Mouse (Mus musculus) spleen, postnatal 0 days (tissue): ENCODE results near the gene Mecp2. TPM values are rescaled to one million over a fixed set of nuclear protein-coding genes. Genes with fewer than 3 reads are reported as not detected.

Source experiments
- microRNA counts: library from miRNA; unstranded; fragments of <30 nt; microRNA quantifications from one replicate; lab custom pipeline; 2015
- polyA plus RNA-seq: library from polyadenylated mRNA; unstranded; fragments of >200 nt; fragmentation: Nextera tagmentation; extraction: Ambion mirVana; gene quantifications from 2 replicates; pipeline ENCODE4 v1.2.1, GENCODE M21; 2015

The Mecp2 gene
- 8.1 and 9.0 TPM in 2 replicates for polyA plus RNA-seq

DNA sequence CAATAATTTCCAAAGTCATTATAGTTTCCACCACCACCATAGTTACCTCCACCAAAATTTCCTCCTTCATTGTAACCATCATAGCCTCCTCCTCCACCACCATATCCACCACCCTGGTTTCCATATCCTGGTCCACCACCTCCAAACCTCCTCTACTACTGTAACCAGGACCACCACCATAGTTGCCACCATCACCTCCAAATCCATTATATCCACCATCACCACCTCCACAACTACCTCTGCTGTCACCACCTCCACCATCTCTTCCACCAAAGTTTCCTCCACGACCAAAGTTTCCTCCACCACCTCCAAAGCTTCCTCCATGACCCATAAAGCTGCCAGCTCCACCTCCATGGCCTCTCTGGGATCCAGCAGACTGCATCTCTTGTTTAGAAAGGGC, at the start of gene Mecp2:
Gene Mecp2, minus strand, starts transcription at position 101 of the 400 bp plus-strand sequence.

DNA sequence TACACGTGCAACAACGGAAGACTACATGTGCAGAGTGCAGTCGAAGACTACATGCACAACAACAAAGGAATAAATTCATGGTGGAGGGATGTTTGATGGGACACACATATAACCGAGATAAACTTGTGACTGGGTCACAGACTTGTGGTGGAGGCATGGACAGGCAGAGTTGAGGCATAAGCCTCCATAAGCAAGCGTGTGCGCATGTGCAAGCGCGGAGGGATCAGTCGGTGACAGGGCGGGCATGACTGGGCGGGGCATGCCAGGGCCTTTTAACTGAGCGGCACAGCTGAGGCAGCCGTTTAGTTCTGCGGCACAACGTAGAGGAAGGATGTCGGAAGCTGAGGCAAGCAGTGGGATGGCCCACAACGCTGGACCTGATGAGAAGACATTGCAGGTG, 41.8 kb upstream of the Mecp2 start, which contains the start of gene Tktl1:
Gene Tktl1, plus strand, starts transcription at position 301 of the 400 bp plus-strand sequence.

DNA sequence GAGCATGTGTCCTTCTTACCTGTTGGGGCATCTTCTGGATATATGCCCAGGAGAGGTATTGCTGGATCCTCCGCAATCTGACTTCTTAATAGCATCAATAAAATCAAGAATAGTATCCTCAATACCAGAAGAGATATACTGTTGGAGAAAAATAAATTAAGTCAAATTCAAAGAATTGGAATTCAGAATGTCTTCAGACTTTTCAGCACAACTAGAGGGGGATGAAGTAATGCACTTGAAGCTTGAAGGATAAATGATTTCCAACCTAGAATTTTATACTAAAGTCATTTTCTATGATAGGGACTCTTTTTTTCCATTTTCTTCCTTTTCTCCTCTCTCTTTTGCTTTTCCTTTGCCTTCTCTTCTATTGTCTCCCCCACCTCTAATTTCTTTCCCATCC, 32.6 kb upstream of the Mecp2 start, which contains the start of gene Tex28:
Gene Tex28, minus strand, starts transcription at position 101 of the 400 bp plus-strand sequence.

DNA sequence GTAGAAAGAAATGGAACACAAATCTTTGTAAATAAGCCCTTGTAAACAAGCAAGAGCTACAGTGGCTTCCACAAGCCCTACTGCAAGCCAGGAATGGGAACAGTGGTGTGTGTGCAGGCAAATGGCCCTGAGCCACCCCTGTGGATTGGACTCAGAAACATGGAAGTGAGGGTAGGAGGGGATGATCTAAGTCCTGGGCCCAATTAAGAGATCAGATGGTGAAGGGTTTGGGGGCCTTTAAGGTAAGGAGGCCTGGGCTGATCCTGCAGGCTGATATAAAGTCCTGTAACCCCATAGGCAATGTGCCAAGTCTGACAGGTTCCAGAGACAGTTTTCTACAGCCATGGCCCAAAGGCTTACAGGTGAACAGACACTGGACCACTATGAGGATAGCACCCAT, 8.0 kb downstream of the Mecp2 start, which contains the start of gene Opn1mw:
Gene Opn1mw, plus strand, starts transcription at position 301 of the 400 bp plus-strand sequence.

DNA sequence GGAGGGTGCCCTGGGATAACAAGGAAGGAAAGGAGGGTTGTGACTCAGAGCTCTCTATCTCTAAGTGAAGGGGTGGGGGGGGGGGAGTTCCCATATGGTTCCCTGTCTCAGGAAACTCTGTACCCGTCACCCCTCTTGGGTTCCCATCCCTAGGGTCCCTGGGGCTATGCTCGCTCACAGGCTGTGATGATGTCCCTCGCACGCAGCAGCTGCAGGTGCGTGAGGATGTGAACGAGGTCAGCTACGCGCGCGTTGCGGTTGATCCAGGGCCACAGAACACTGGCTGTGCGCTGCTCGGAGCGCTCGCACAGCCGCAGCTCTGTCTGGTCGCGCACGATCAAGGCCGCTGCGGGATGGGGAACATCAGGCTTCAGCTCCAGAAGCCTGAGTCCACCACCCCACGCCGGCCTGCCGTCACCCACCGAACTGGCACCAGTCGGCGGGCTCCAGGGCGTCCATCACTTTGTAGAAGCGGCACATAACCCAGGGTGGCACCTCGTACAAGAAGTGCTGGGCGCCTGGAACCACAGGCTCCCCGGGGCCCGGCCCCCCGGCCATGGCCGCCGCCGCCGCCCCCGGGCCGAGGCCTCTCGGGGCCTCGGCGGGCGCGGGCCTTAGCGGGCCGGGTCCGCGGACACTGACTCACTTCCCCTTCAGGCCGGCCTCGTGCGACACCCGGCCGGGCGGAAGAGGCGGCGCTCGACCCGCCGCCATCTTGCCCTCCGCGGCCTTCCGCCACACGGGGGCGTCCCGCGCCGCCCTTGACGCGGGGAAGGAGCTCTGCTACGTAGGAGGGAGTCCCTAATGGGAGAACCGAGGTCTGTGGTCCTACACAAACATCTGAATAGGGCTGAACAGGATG, 111.7 kb downstream of the Mecp2 start, which contains the start of gene Irak1:
Gene Irak1, minus strand, starts transcription at position 731 of the 862 bp plus-strand sequence.

MicroRNA genes within 50 kb of the gene (microRNA counts, 519-probe panel; counts per million panel counts)
- 88.3 counts per million for microRNA mmu-miR-718 (lab: Ali Mortazavi, UCI)

Other genes with a start within 250 kb of the Mecp2 start
- 0.53 and 0.99 TPM in 2 replicates for gene Avpr2, start 243.3 kb downstream of the Mecp2 start, polyA plus RNA-seq
- 0.27 and 0.42 TPM in 2 replicates for gene L1cam, start 239.3 kb downstream of the Mecp2 start, polyA plus RNA-seq
- gene Arhgap4, start 213.5 kb downstream of the Mecp2 start, polyA plus RNA-seq = 12.1 and 16.0 TPM in 2 replicates
- 94.1 and 101 TPM in 2 replicates for gene Naa10, start 213.4 kb downstream of the Mecp2 start, polyA plus RNA-seq
- 24.2 and 31.6 TPM in 2 replicates for gene Renbp, start 204.5 kb downstream of the Mecp2 start, polyA plus RNA-seq
- gene Hcfc1, start 169.0 kb downstream of the Mecp2 start, polyA plus RNA-seq = 38.3 and 38.7 TPM in 2 replicates
- gene Irak1, start 111.4 kb downstream of the Mecp2 start, polyA plus RNA-seq = 36.2 and 38.0 TPM in 2 replicates
- not detected in 2 replicates for gene Opn1mw, start 7.9 kb downstream of the Mecp2 start, polyA plus RNA-seq
- gene Tex28, start 32.5 kb upstream of the Mecp2 start, polyA plus RNA-seq = not detected in 2 replicates
- 0.05 TPM in 1 of 2 replicates, not detected in the other for gene Tktl1, start 41.9 kb upstream of the Mecp2 start, polyA plus RNA-seq
- 107 and 134 TPM in 2 replicates for gene Flna, start 114.5 kb upstream of the Mecp2 start, polyA plus RNA-seq
- 14.7 and 15.4 TPM in 2 replicates for gene Emd, start 119.3 kb upstream of the Mecp2 start, polyA plus RNA-seq
- 740 and 747 TPM in 2 replicates for gene Rpl10, start 135.4 kb upstream of the Mecp2 start, polyA plus RNA-seq
- gene Taz, start 146.5 kb upstream of the Mecp2 start, polyA plus RNA-seq = 42.8 and 48.5 TPM in 2 replicates
- 27.8 and 31.3 TPM in 2 replicates for gene Dnase1l1, start 147.0 kb upstream of the Mecp2 start, polyA plus RNA-seq
- gene Atp6ap1, start 161.7 kb upstream of the Mecp2 start, polyA plus RNA-seq = 71.8 and 82.1 TPM in 2 replicates
- 59.5 and 73.3 TPM in 2 replicates for gene Gdi1, start 169.6 kb upstream of the Mecp2 start, polyA plus RNA-seq
- 35.4 and 36.9 TPM in 2 replicates for gene Fam50a, start 177.7 kb upstream of the Mecp2 start, polyA plus RNA-seq
- gene Plxna3, start 193.7 kb upstream of the Mecp2 start, polyA plus RNA-seq = 1.1 and 1.8 TPM in 2 replicates
- gene Lage3, start 218.3 kb upstream of the Mecp2 start, polyA plus RNA-seq = 74.6 and 77.4 TPM in 2 replicates
- 46.3 and 50.9 TPM in 2 replicates for gene Ubl4a, start 237.9 kb upstream of the Mecp2 start, polyA plus RNA-seq
- 9.6 and 11.5 TPM in 2 replicates for gene Slc10a3, start 238.0 kb upstream of the Mecp2 start, polyA plus RNA-seq